Mouse (Mus musculus) adipose tissue, adult 10 weeks (tissue): ENCODE measurements around the gene Smtnl2. TPM values are rescaled to one million over a fixed set of nuclear protein-coding genes. Genes with fewer than 3 reads are reported as not detected.

Source experiments
- polyA plus RNA-seq: library from polyadenylated mRNA; stranded (reverse); fragments of 350-450 nt; fragmentation: Illumina TruSeq; extraction: RNeasy Lipid Tissue Mini Kit (QIAGEN cat#74804); gene quantifications from one replicate; pipeline ENCODE4 v1.2.3, GENCODE M21; 2014; ENCODE audit warnings: low read depth, low replicate concordance

The Smtnl2 gene
- polyA plus RNA-seq = 19.5 TPM

GRCm38 (mm10) chr11:72411093-72411921, at the start of gene Smtnl2:
Smtnl2 (minus strand) TSS chr11:72411713.

GRCm38 (mm10) chr11:72440965-72441664, 29.6 kb upstream of the Smtnl2 start, which contains the start of gene Mybbp1a:
Mybbp1a (plus strand) TSS chr11:72441355.

GRCm38 (mm10) chr11:72434963-72435693, 23.6 kb upstream of the Smtnl2 start, which contains the start of gene Ggt6:
Ggt6 (plus strand) TSS chr11:72435526.

GRCm38 (mm10) chr11:72362347-72362741, 49.2 kb downstream of the Smtnl2 start, which contains the start of gene Tekt1:
Tekt1 (minus strand) TSS chr11:72362442.

Other genes with a start within 250 kb of the Smtnl2 start
- gene Gm43951, start 204.9 kb downstream of the Smtnl2 start, polyA plus RNA-seq = 0.62 TPM
- 10.2 TPM for gene 4933427D14Rik, start 204.3 kb downstream of the Smtnl2 start, polyA plus RNA-seq
- gene Txndc17, start 204.2 kb downstream of the Smtnl2 start, polyA plus RNA-seq = 128 TPM
- gene Med31, start 196.1 kb downstream of the Smtnl2 start, polyA plus RNA-seq = 15.8 TPM
- gene Slc13a5, start 144.5 kb downstream of the Smtnl2 start, polyA plus RNA-seq = 0.65 TPM
- 23.9 TPM for gene Xaf1, start 110.1 kb downstream of the Smtnl2 start, polyA plus RNA-seq
- gene Fbxo39, start 97.3 kb downstream of the Smtnl2 start, polyA plus RNA-seq = 0.93 TPM
- 11.9 TPM for gene Tekt1, start 49.3 kb downstream of the Smtnl2 start, polyA plus RNA-seq
- 0.84 TPM for gene Ggt6, start 23.8 kb upstream of the Smtnl2 start, polyA plus RNA-seq
- gene Mybbp1a, start 29.6 kb upstream of the Smtnl2 start, polyA plus RNA-seq = 43.2 TPM
- 18.1 TPM for gene Spns2, start 78.2 kb upstream of the Smtnl2 start, polyA plus RNA-seq
- 1.2 TPM for gene Spns3, start 138.8 kb upstream of the Smtnl2 start, polyA plus RNA-seq
- 23.2 TPM for gene Ube2g1, start 195.6 kb upstream of the Smtnl2 start, polyA plus RNA-seq